Mouse (Mus musculus) heart, adult 2 months (tissue): Measurements from ENCODE around the gene Trio. TPM values are rescaled to one million over a fixed set of nuclear protein-coding genes. Genes with fewer than 3 reads are reported as not detected.

Experiments
- DNase-seq, 2 experiments: peaks; one replicate each; pipeline ENCODE4 v3.0.0; 2021
- H3K27ac ChIP-seq: fragments of 200-600 bp; 2 replicates; pipeline ENCODE4 v1.8.1; 2022
- H3K27me3 ChIP-seq: fragments of 200-500 bp; 2 replicates; pipeline ENCODE4 v1.6.1; 2012; ENCODE audit warnings: mild to moderate bottlenecking, low read length, inconsistent platforms, mixed read lengths; ENCODE audit not compliant: control insufficient read depth, insufficient read depth
- H3K36me3 ChIP-seq: fragments of 200-500 bp; 2 replicates; pipeline ENCODE4 v1.6.1; 2012; ENCODE audit warnings: low read length, inconsistent platforms; ENCODE audit not compliant: control insufficient read depth, insufficient read depth
- H3K4me1 ChIP-seq: fragments of 200-500 bp; 2 replicates; pipeline ENCODE4 v1.6.1; 2011; ENCODE audit warnings: low read length; ENCODE audit not compliant: control insufficient read depth, insufficient read depth
- H3K4me3 ChIP-seq: fragments of 200-600 bp; 2 replicates; pipeline ENCODE4 v1.8.1; 2022
- H3K79me2 ChIP-seq: fragments of 200-500 bp; replicated peaks from 2 replicates; pipeline ENCODE4 v1.6.1; 2012; ENCODE audit warnings: mild to moderate bottlenecking, inconsistent platforms, low read length, moderate library complexity, mixed read lengths; ENCODE audit not compliant: control insufficient read depth, insufficient read depth
- H3K9ac ChIP-seq: fragments of 200-500 bp; 2 replicates; pipeline ENCODE4 v1.6.1; 2012; ENCODE audit warnings: low read depth, mild to moderate bottlenecking, control low read depth, inconsistent platforms, low read length, mixed read lengths
- CTCF ChIP-seq: fragments of 200-600 bp; IDR thresholded peaks from 2 replicates; pipeline ENCODE4 v1.8.1; 2022; ENCODE audit warnings: antibody characterized with exemption, mild to moderate bottlenecking, moderate library complexity
- EP300 ChIP-seq: fragments of 200-500 bp; IDR thresholded peaks from 2 replicates; pipeline ENCODE4 v1.6.1; 2011; ENCODE audit warnings: low read depth, low read length, control low read depth; ENCODE audit not compliant: insufficient read depth
- POLR2A ChIP-seq: fragments of 200-500 bp; IDR thresholded peaks from 2 replicates; pipeline ENCODE4 v1.6.1; 2011; ENCODE audit warnings: mild to moderate bottlenecking, low read depth, low read length, control low read depth; ENCODE audit not compliant: insufficient read depth
- WGBS: fragments of 180-500 bp; shearing (Covaris S2); methylation state at CpG from one replicate; pipeline ENCODE4 v1.1.7; 2018; 5-methylcytosine and 5-hydroxymethylcytosine counted together
- intact Hi-C: fragments of 180-260 bp; cut with DNase I; formaldehyde crosslinking; loops from one replicate; pipeline ENCODE4 v1.15.1; 2025
- polyA plus RNA-seq: library from polyadenylated mRNA; depleted of rRNA; stranded (reverse); fragments of >200 nt; gene quantifications from 2 replicates; pipeline ENCODE4 v1.2.3, GENCODE M21; 2012
- total RNA-seq, 2 experiments: library from RNA; stranded (reverse); gene quantifications; 2 replicates each; pipeline ENCODE4 v1.2.3; 2021

Gene Trio
- total and polyA plus RNA-seq, 3 experiments, result 28.0 to 44.2 (median 33.8) TPM

GRCm38 (mm10) chr15:27702031-27702971, 323.3 kb downstream of the Trio start:
- Histone ChIP-seq H3K36me3 (no peaks in the 10 kb centered on the region), H3K4me1 (peaks cover 1% of the 10 kb centered on the region), H3K4me3 (no peak overlapping the region), H3K9ac (no peak overlapping the region), H3K79me2 (no peaks in the 10 kb centered on the region), H3K27ac (no peak overlapping the region), H3K27me3 (no peaks in the 10 kb centered on the region)
- DNase-seq, result peak in 1 of 2 experiments; percentile 69
- TF ChIP-seq CTCF, result no peak
- TF ChIP-seq POLR2A, result no peak
- TF ChIP-seq EP300, result no peak
- intact Hi-C loops, result no loop called here
- WGBS, result 18% methylated on average over 11 of the region's 11 CpGs

- TF ChIP-seq EP300 (no peak), CTCF (no peak), POLR2A (no peak)
- no peak for DNase-seq
- H3K79me2 ChIP-seq, result no peaks in the 10 kb centered on the region
- no peak overlapping the region for H3K9ac ChIP-seq
- no peaks in the 10 kb centered on the region for H3K36me3 ChIP-seq
- H3K27ac ChIP-seq, result no peak overlapping the region
- H3K27me3 ChIP-seq, result no peaks in the 10 kb centered on the region
- WGBS, result 86% methylated on average over 5 of the region's 5 CpGs
- peaks cover 1% of the 10 kb centered on the region; the same call in 1 of the 2 replicates for H3K4me1 ChIP-seq
- intact Hi-C loops, result no loop called here
- no peak overlapping the region for H3K4me3 ChIP-seq
These were observed 328.0 kb downstream of the Trio start for GRCm38 (mm10) chr15:27697632-27698031.

- WGBS, result 59% methylated on average over 10 of the region's 10 CpGs
- Histone ChIP-seq H3K4me3 (no peak overlapping the region), H3K27ac (no peak overlapping the region), H3K4me1 (no peaks in the 10 kb centered on the region), H3K9ac (no peak overlapping the region), H3K79me2 (no peaks in the 10 kb centered on the region), H3K36me3 (no peaks in the 10 kb centered on the region), H3K27me3 (no peaks in the 10 kb centered on the region)
- TF ChIP-seq POLR2A, result no peak
- no peak for TF ChIP-seq CTCF
- no peak for TF ChIP-seq EP300
- intact Hi-C loops, result no loop called here
- DNase-seq, result no peak
These were observed 332.4 kb downstream of the Trio start for GRCm38 (mm10) chr15:27693235-27693634.

- intact Hi-C loops, result no loop called here
- Histone ChIP-seq H3K4me1 (peaks cover 2% of the 10 kb centered on the region; the same call in 1 of the 2 replicates), H3K4me3 (no peak overlapping the region), H3K27me3 (no peaks in the 10 kb centered on the region), H3K79me2 (no peaks in the 10 kb centered on the region), H3K9ac (no peak overlapping the region), H3K36me3 (no peaks in the 10 kb centered on the region), H3K27ac (no peak overlapping the region)
- DNase-seq, result no peak
- WGBS, result 75% methylated on average over 7 of the region's 7 CpGs
- TF ChIP-seq EP300, result no peak
- no peak for TF ChIP-seq CTCF
- TF ChIP-seq POLR2A, result no peak
These were observed 333.5 kb downstream of the Trio start for GRCm38 (mm10) chr15:27692161-27692560.

GRCm38 (mm10) chr15:27691213-27691612, 334.4 kb downstream of the Trio start:
- Histone ChIP-seq H3K27ac (no peak overlapping the region), H3K4me1 (peaks cover 2% of the 10 kb centered on the region; the same call in 1 of the 2 replicates), H3K9ac (no peak overlapping the region), H3K36me3 (no peaks in the 10 kb centered on the region), H3K27me3 (no peaks in the 10 kb centered on the region), H3K4me3 (no peak overlapping the region), H3K79me2 (no peaks in the 10 kb centered on the region)
- DNase-seq, result no peak
- intact Hi-C loops, result no loop called here
- 84% methylated on average over 7 of the region's 7 CpGs for WGBS
- no peak for TF ChIP-seq EP300
- no peak for TF ChIP-seq CTCF
- no peak for TF ChIP-seq POLR2A

- H3K9ac ChIP-seq, result no peak overlapping the region
- 24% methylated on average over 9 of the region's 9 CpGs for WGBS
- DNase-seq, result no peak
- peaks cover 2% of the 10 kb centered on the region; the same call in 1 of the 2 replicates for H3K4me1 ChIP-seq
- intact Hi-C loops, result no loop called here
- no peak for TF ChIP-seq CTCF
- no peak for TF ChIP-seq EP300
- no peak for TF ChIP-seq POLR2A
- no peaks in the 10 kb centered on the region for H3K27me3 ChIP-seq
- H3K4me3 ChIP-seq, result no peak overlapping the region
- no peaks in the 10 kb centered on the region for H3K79me2 ChIP-seq
- no peaks in the 10 kb centered on the region for H3K36me3 ChIP-seq
- no peak overlapping the region for H3K27ac ChIP-seq
These were observed 337.5 kb downstream of the Trio start for GRCm38 (mm10) chr15:27688041-27688651.
